Mouse (Mus musculus) embryonic facial prominence, embryonic 11.5 days (tissue): ENCODE measurements at regions not wholly inside any gene's neighbourhood (a gene's known extent, or its start where the extent isn't known, plus 50 kb on each side); places are given as distances from the start of the nearest gene placed in this dataset.

Experiments
- ATAC-seq: fragments of 200-750 bp; cut with Nextera tagmentation; replicated peaks from 2 replicates; pipeline ENCODE4 v1.8.0; 2017; ENCODE audit warnings: low read depth; ENCODE audit not compliant: insufficient number of reproducible peaks, low FRiP score, low TSS enrichment
- DNase-seq: peaks from one replicate; pipeline ENCODE4 v3.0.0-alpha.2; 2015; ENCODE audit warnings: low spot score
- H3K27ac ChIP-seq: fragments of 300-500 bp; sonication (generic); replicated peaks from 2 replicates; pipeline ENCODE4 v1.5.1; 2014; ENCODE audit warnings: mild to moderate bottlenecking, low read depth, low read length, control low read depth
- H3K27me3 ChIP-seq: fragments of 300-500 bp; sonication (generic); 2 replicates; pipeline ENCODE4 v1.6.1; 2014; ENCODE audit warnings: mild to moderate bottlenecking, low read length, moderate library complexity, mixed read lengths; ENCODE audit not compliant: control insufficient read depth, insufficient read depth
- H3K36me3 ChIP-seq: fragments of 300-500 bp; sonication (generic); replicated peaks from 2 replicates; pipeline ENCODE4 v1.6.1; 2014; ENCODE audit warnings: low read depth, mild to moderate bottlenecking, low read length, moderate library complexity, mixed read lengths; ENCODE audit not compliant: control insufficient read depth, insufficient read depth
- H3K4me1 ChIP-seq: fragments of 300-500 bp; sonication (generic); 2 replicates; pipeline ENCODE4 v1.6.1; 2014; ENCODE audit warnings: low read length, mixed read lengths; ENCODE audit not compliant: control insufficient read depth, insufficient read depth
- H3K4me2 ChIP-seq: fragments of 300-500 bp; sonication (generic); 2 replicates; pipeline ENCODE4 v1.6.1; 2014; ENCODE audit warnings: low read depth, mild to moderate bottlenecking, control low read depth, low read length, moderate library complexity
- H3K4me3 ChIP-seq: fragments of 300-500 bp; sonication (generic); 2 replicates; pipeline ENCODE4 v1.5.1; 2014; ENCODE audit warnings: low read depth, low read length, control low read depth
- H3K9ac ChIP-seq: fragments of 300-500 bp; sonication (generic); replicated peaks from 2 replicates; pipeline ENCODE4 v1.6.1; 2014; ENCODE audit warnings: mild to moderate bottlenecking, control low read depth, low read length
- H3K9me3 ChIP-seq: fragments of 300-500 bp; sonication (generic); replicated peaks from 2 replicates; pipeline ENCODE4 v1.6.1; 2016; ENCODE audit warnings: mild to moderate bottlenecking, low read length, inconsistent platforms, mixed read lengths; ENCODE audit not compliant: control insufficient read depth
- WGBS: fragments of 180-500 bp; shearing (Covaris S2); extraction: QIAGEN DNeasy Blood & Tissue Kit; methylation state at CpG from one replicate; pipeline ENCODE4 v1.1.7; 2014; 5-methylcytosine and 5-hydroxymethylcytosine counted together

- no peaks in the 10 kb centered on the region for H3K27me3 ChIP-seq
- H3K9ac ChIP-seq: no peak overlapping the region
- no peak overlapping the region for H3K4me2 ChIP-seq
- 77% methylated on average over 2 of the region's 2 CpGs for WGBS
- no peaks in the 10 kb centered on the region for H3K36me3 ChIP-seq
- no peak overlapping the region for H3K27ac ChIP-seq
- DNase-seq (no peak), ATAC-seq (no peak)
- H3K9me3 ChIP-seq: no peaks in the 10 kb centered on the region
- no peaks in the 10 kb centered on the region for H3K4me1 ChIP-seq
- H3K4me3 ChIP-seq: no peak overlapping the region
Measured at GRCm38 (mm10) chr10:55935447-55935846, 171.3 kb upstream of the Msl3l2 start.

GRCm38 (mm10) chr10:55962627-55963203, 144.0 kb upstream of the Msl3l2 start:
- no peaks in the 10 kb centered on the region for H3K9me3 ChIP-seq
- 90% methylated on average over 4 of the region's 4 CpGs for WGBS
- no peak overlapping the region for H3K4me3 ChIP-seq
- H3K4me1 ChIP-seq: no peaks in the 10 kb centered on the region
- H3K9ac ChIP-seq: no peak overlapping the region
- H3K27me3 ChIP-seq: no peaks in the 10 kb centered on the region
- DNase-seq (no peak), ATAC-seq (no peak)
- no peak overlapping the region for H3K4me2 ChIP-seq
- no peak overlapping the region for H3K27ac ChIP-seq
- H3K36me3 ChIP-seq: no peaks in the 10 kb centered on the region
